Mouse (Mus musculus): ENCODE data around the gene Neurog2. TPM values are rescaled to one million over a fixed set of nuclear protein-coding genes. Genes with fewer than 3 reads are reported as not detected.
A peak's percentile ranks its signal among the peaks of the same experiment; 100 is the strongest.

The Neurog2 gene
- polyA plus RNA-seq, 1 experiment from 2014 or later: 2.8 TPM

DNA sequence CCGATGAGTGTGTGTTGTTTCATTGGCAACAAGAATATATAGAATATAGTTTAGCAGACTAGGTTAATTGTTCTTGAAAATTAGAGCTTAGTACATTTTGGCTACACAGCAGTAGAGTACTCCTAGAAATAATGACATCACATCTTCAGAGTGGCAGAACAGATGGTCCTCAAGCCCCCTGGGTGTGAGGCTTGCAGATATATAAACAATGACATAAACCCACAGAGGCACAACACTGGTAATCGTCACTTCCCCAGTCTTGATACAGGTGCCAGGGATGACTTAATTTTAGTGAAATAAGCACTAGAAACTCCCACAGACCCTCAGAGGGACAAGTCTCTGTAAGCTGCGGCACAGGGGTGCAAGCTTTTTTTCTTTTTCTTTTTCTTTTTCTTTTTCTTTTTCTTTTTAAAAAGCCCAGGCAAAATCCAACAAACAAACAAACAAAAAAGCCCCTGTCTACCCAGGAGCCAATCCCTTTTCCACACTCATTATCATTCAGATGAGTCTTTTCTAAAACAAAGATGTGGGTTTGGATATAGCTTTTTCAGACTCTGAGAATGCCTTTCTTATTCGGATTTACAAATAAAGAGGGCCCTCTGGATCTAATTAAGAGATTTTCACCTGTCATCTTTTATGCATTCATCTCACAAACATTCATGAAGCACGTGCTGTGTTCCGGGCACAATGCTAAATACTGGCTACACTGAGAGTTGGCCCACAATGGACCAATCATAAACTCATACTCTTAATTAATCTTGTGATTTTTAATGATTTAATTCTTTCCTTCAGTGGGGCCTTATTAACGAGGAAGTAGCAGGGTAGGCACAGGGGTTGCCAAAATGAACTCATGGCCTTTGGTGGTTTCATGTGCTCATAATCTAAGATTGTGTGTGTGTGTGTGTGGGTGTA, 19.1 kb downstream of the Neurog2 start:
- H3K4me3 ChIP-seq (replicated peaks): no peak overlapping the region
- H3K36me3 ChIP-seq: no peaks in the 10 kb centered on the region
- WGBS: 41% methylated on average over 7 of the region's 7 CpGs
- H3K27me3 ChIP-seq (replicated peaks): peaks cover 6% of the 10 kb centered on the region; the same call in 1 of the 2 replicates
- no peaks in the 10 kb centered on the region for H3K4me1 ChIP-seq
- no peak overlapping the region for H3K27ac ChIP-seq (replicated peaks)
- ATAC-seq (ENCODE audit: low FRiP score): no peak
- no peak overlapping the region for H3K4me2 ChIP-seq
- no peak overlapping the region for H3K9ac ChIP-seq (replicated peaks)
- H3K9me3 ChIP-seq (replicated peaks): no peaks in the 10 kb centered on the region

DNA sequence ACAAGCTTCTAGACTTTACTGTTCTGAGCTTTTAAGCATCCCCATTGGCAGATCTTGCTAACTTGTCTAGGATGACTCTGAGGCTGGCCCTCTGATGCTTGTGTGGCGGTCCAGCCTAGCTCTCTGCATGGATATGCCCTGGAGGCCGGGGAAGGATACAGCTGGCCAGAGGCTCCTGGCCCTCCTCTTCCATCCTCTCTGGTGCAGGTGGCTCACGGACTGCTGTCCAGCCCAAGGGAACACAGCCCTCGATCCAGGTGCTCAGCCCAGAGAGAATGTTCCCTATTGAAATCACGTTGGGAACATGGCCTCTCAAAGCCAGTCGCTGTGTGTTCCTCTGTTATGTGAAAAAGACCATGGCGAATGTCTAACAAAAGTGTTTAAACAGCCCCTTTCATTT, 27.8 kb downstream of the Neurog2 start:
- no peak overlapping the region for H3K27ac ChIP-seq (replicated peaks)
- no peaks in the 10 kb centered on the region for H3K9me3 ChIP-seq (replicated peaks)
- 0 out of 2 replicates have a peak, but pooled peaks cover 3% of the 10 kb centered on the region for H3K27me3 ChIP-seq (replicated peaks)
- no peak overlapping the region for H3K4me3 ChIP-seq (replicated peaks)
- no peak overlapping the region for H3K9ac ChIP-seq (replicated peaks)
- no peak for ATAC-seq (ENCODE audit: low FRiP score)
- H3K4me2 ChIP-seq: no peak overlapping the region
- 42% methylated on average over 7 of the region's 7 CpGs for WGBS
- no peaks in the 10 kb centered on the region for H3K36me3 ChIP-seq
- peaks cover 4% of the 10 kb centered on the region; the same call in 1 of the 2 replicates for H3K4me1 ChIP-seq

DNA sequence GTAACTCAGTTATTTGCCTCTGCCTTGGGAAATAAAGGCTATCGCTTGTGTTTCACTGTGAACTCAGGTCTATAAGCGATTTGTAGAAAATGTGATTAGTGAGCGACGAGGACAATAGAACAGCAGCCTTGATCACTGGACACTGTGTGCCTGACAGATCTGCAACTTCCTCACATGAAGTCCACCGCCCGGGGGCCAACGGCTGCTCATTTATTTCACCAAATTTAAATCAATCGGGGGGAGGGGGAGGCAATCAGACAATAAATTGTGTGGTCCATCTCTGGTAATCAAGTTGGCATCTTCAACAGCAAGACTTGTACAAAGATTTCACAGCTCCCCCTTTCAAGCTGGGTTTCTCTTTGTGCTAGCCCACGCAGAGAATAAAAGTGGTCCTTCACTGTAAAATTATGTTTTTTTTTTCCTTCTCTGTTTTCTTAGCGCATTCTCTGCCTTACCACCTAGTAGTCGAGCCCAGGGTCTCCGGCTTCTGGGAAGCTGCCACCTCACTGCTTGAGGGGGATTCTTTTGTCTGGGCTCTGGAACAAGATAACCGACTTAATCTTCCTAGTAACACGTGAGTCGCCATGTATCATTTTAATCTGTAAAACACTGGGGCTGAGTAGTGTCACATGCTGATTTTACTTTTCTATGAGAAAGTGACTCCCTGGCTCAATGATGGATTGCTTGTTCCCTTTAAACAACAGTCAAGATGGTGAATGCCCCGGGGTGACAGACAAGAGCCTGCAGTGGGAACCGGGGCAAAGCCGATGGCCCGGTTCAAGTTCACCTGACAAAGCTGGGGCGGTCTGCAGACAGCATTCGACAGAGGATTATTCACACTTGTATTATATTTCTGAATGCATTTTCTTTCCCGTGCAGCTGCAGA, 29.0 kb downstream of the Neurog2 start:
- no peak overlapping the region for H3K9ac ChIP-seq (replicated peaks)

DNA sequence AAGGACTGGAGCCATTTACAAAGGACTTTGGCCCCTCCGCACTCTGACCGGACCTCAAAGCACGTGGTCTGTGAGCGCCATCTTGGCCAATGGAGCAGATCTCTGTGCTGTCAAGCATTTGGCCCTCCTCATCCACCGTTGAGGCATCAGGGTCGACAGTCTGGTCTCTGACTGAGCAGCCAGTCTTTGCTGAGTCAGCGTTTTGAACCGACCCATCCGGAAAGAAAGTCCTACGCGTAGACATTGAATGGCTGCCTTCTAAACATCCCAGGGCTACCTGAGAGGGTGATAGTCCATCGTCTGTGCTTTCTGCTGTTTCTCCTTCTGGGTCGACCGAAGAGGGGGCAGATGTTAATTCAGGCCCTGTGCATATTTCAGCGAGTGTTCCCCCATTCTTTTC, 46.8 kb downstream of the Neurog2 start:
- WGBS: 91% methylated on average over 15 of the region's 15 CpGs
- Histone ChIP-seq H3K4me1 (no peaks in the 10 kb centered on the region), H3K27ac (replicated peaks) (no peak overlapping the region), H3K36me3 (no peaks in the 10 kb centered on the region), H3K9me3 (replicated peaks) (no peaks in the 10 kb centered on the region), H3K4me2 (no peak overlapping the region), H3K27me3 (replicated peaks) (no peaks in the 10 kb centered on the region), H3K9ac (replicated peaks) (no peak overlapping the region), H3K4me3 (replicated peaks) (no peak overlapping the region)
- no peak for ATAC-seq (ENCODE audit: low FRiP score)

More for the DNA sequence above, 29.0 kb downstream of the Neurog2 start:
- Histone ChIP-seq H3K4me2 (peak overlapping the region; percentile 46), H3K4me3 (replicated peaks) (peak overlapping the region; percentile 14; the same call in 1 of the 2 replicates), H3K4me1 (peaks cover 4% of the 10 kb centered on the region; the same call in 1 of the 2 replicates), H3K27ac (replicated peaks) (no peak overlapping the region), H3K27me3 (replicated peaks) (0 out of 2 replicates have a peak, but pooled peaks cover 3% of the 10 kb centered on the region), H3K36me3 (no peaks in the 10 kb centered on the region), H3K9me3 (replicated peaks) (no peaks in the 10 kb centered on the region)
- WGBS: 18% methylated on average over 22 of the region's 22 CpGs
- peak; percentile 31; the same call in 1 of the 2 replicates for ATAC-seq (ENCODE audit: low FRiP score)

Other genes with a start within 250 kb of the Neurog2 start
- 136 and 166 TPM in 2 replicates for gene Ank2, start 133.8 kb upstream of the Neurog2 start, polyA plus RNA-seq (2015; fragmentation: Nextera tagmentation; extraction: Ambion mirVana)
- 26.9 and 35.6 TPM in 2 replicates for gene Larp7, start 79.8 kb upstream of the Neurog2 start, polyA plus RNA-seq (2015; fragmentation: Nextera tagmentation; extraction: Ambion mirVana)
- gene Zgrf1, start 79.6 kb upstream of the Neurog2 start, polyA plus RNA-seq (2015; fragmentation: Nextera tagmentation; extraction: Ambion mirVana): 3.9 and 4.2 TPM in 2 replicates
- gene Alpk1, start 147.4 kb downstream of the Neurog2 start, polyA plus RNA-seq (2015; fragmentation: Nextera tagmentation; extraction: Ambion mirVana): 0.61 and 0.96 TPM in 2 replicates
- 3.6 and 6.0 TPM in 2 replicates for gene Tifa, start 156.7 kb downstream of the Neurog2 start, polyA plus RNA-seq (2015; fragmentation: Nextera tagmentation; extraction: Ambion mirVana)
- 94.2 and 105 TPM in 2 replicates for gene Ap1ar, start 204.4 kb downstream of the Neurog2 start, polyA plus RNA-seq (2015; fragmentation: Nextera tagmentation; extraction: Ambion mirVana)